Mouse (Mus musculus) hindbrain, embryonic 14.5 days (tissue): ENCODE data around the gene Ninj1. TPM values are rescaled to one million over a fixed set of nuclear protein-coding genes. Genes with fewer than 3 reads are reported as not detected.
A peak's percentile ranks its signal among the peaks of the same experiment; 100 is the strongest.

Experiments used
- ATAC-seq: fragments of 200-750 bp; cut with Nextera tagmentation; 2 replicates; pipeline ENCODE4 v1.8.0; 2017; ENCODE audit warnings: moderate number of reproducible peaks, mild to moderate bottlenecking, moderate TSS enrichment, moderate library complexity; ENCODE audit not compliant: low FRiP score
- DNase-seq: peaks from one replicate; pipeline ENCODE4 v3.0.0-alpha.2; 2015; ENCODE audit warnings: low spot score
- H3K27ac ChIP-seq: fragments of 300-500 bp; sonication (generic); 2 replicates; pipeline ENCODE4 v1.5.1; 2014; ENCODE audit warnings: mild to moderate bottlenecking, moderate library complexity
- H3K27me3 ChIP-seq: fragments of 300-500 bp; sonication (generic); 2 replicates; pipeline ENCODE4 v1.6.1; 2014; ENCODE audit warnings: mild to moderate bottlenecking, low read length, mixed read lengths; ENCODE audit not compliant: control insufficient read depth, insufficient read depth
- H3K36me3 ChIP-seq: fragments of 300-500 bp; sonication (generic); replicated peaks from 2 replicates; pipeline ENCODE4 v1.6.1; 2014; ENCODE audit not compliant: control insufficient read depth, insufficient read depth
- H3K4me1 ChIP-seq: fragments of 300-500 bp; sonication (generic); replicated peaks from 2 replicates; pipeline ENCODE4 v1.6.1; 2014; ENCODE audit warnings: antibody characterized with exemption, low read length, mixed read lengths; ENCODE audit not compliant: control insufficient read depth, insufficient read depth
- H3K4me2 ChIP-seq: fragments of 300-500 bp; sonication (generic); replicated peaks from 2 replicates; pipeline ENCODE4 v1.6.1; 2014; ENCODE audit warnings: mild to moderate bottlenecking, moderate library complexity
- H3K4me3 ChIP-seq: fragments of 300-500 bp; sonication (generic); replicated peaks from 2 replicates; pipeline ENCODE4 v1.5.1; 2014; ENCODE audit warnings: mild to moderate bottlenecking, low read length
- H3K9ac ChIP-seq: fragments of 300-500 bp; sonication (generic); 2 replicates; pipeline ENCODE4 v1.6.1; 2014
- H3K9me3 ChIP-seq: fragments of 300-500 bp; sonication (generic); 2 replicates; pipeline ENCODE4 v1.6.1; 2016; ENCODE audit warnings: low read length; ENCODE audit not compliant: control insufficient read depth
- WGBS: fragments of 180-500 bp; shearing (Covaris S2); extraction: QIAGEN DNeasy Blood & Tissue Kit; methylation state at CpG from one replicate; pipeline ENCODE4 v1.1.7; 2014; 5-methylcytosine and 5-hydroxymethylcytosine counted together
- polyA plus RNA-seq: library from polyadenylated mRNA; unstranded; fragments of >200 nt; fragmentation: Nextera tagmentation; extraction: Ambion mirVana; gene quantifications from 2 replicates; pipeline ENCODE4 v1.2.1, GENCODE M21; 2014

The Ninj1 gene
- polyA plus RNA-seq, 1 experiment from 2014 or later = 33.3 TPM

GRCm38 (mm10) chr13:49214454-49214853 lies 27.2 kb downstream of the Ninj1 start:
- no peak for DNase-seq
- WGBS = 70% methylated on average over 3 of the region's 3 CpGs

GRCm38 (mm10) chr13:49215128-49215503 lies 27.8 kb downstream of the Ninj1 start:
- H3K9ac ChIP-seq = peak overlapping the region; percentile 81
- ATAC-seq (no peak), DNase-seq (no peak)
- H3K4me1 ChIP-seq = peaks cover 36% of the 10 kb centered on the region
- 9% methylated on average over 5 of the region's 5 CpGs for WGBS
- H3K9me3 ChIP-seq = no peaks in the 10 kb centered on the region
- peak overlapping the region; percentile 75 for H3K4me3 ChIP-seq
- no peaks in the 10 kb centered on the region for H3K36me3 ChIP-seq
- no peak overlapping the region for H3K27ac ChIP-seq
- peak overlapping the region; percentile 87 for H3K4me2 ChIP-seq
- no peaks in the 10 kb centered on the region for H3K27me3 ChIP-seq

More at GRCm38 (mm10) chr13:49214454-49214853, 27.2 kb downstream of the Ninj1 start:
- H3K27me3 ChIP-seq = no peaks in the 10 kb centered on the region
- H3K4me1 ChIP-seq = peaks cover 36% of the 10 kb centered on the region
- H3K9me3 ChIP-seq = no peaks in the 10 kb centered on the region
- no peak overlapping the region for H3K27ac ChIP-seq
- H3K9ac ChIP-seq = no peak overlapping the region
- H3K4me3 ChIP-seq = 0 out of 2 replicates have a peak overlapping the region, but pooled peaks have one; percentile 75
- ATAC-seq = no peak
- peak overlapping the region; percentile 87 for H3K4me2 ChIP-seq
- no peaks in the 10 kb centered on the region for H3K36me3 ChIP-seq

- peaks cover 36% of the 10 kb centered on the region for H3K4me1 ChIP-seq
- ATAC-seq (peak; percentile 81), DNase-seq (peak; percentile 89)
- peak within 1 kb of the TSS; percentile 81 for H3K9ac ChIP-seq
- peak within 1 kb of the TSS; percentile 87 for H3K4me2 ChIP-seq
- under 1% methylated on average over 78 of the region's 78 CpGs for whole genome bisulfite sequencing
- H3K4me3 ChIP-seq = peak within 1 kb of the TSS; percentile 75
- H3K36me3 ChIP-seq = no peaks in the 10 kb centered on the region
- no peaks in the 10 kb centered on the region for H3K9me3 ChIP-seq
- H3K27ac ChIP-seq = 0 out of 2 replicates have a peak within 1 kb of the TSS, but pooled peaks have one; percentile 17
- H3K27me3 ChIP-seq = no peaks in the 10 kb centered on the region
Observed at GRCm38 (mm10) chr13:49215504-49216219, 28.4 kb downstream of the Ninj1 start, which contains the start of gene Card19. Gene Card19 (minus strand): TSS chr13:49216037.

GRCm38 (mm10) chr13:49216220-49216552 lies 28.9 kb downstream of the Ninj1 start:
- Histone ChIP-seq H3K27ac (0 out of 2 replicates have a peak overlapping the region, but pooled peaks have one; percentile 17), H3K36me3 (no peaks in the 10 kb centered on the region), H3K9me3 (no peaks in the 10 kb centered on the region), H3K4me2 (peak overlapping the region; percentile 87), H3K4me3 (peak overlapping the region; percentile 75), H3K4me1 (peaks cover 35% of the 10 kb centered on the region), H3K27me3 (no peaks in the 10 kb centered on the region), H3K9ac (peak overlapping the region; percentile 81)
- no peak for DNase-seq
- ATAC-seq = no peak; the same call in 1 of the 2 replicates
- WGBS = 3% methylated on average over 17 of the region's 17 CpGs

- ATAC-seq = no peak
- Histone ChIP-seq H3K4me2 (no peak overlapping the region), H3K36me3 (no peaks in the 10 kb centered on the region), H3K9me3 (no peaks in the 10 kb centered on the region), H3K27me3 (no peaks in the 10 kb centered on the region), H3K4me1 (peaks cover 28% of the 10 kb centered on the region), H3K27ac (no peak overlapping the region), H3K9ac (no peak overlapping the region), H3K4me3 (no peak overlapping the region)
- WGBS = 58% methylated on average over 9 of the region's 9 CpGs
- no peak for DNase-seq
Observed at GRCm38 (mm10) chr13:49216808-49217561, 29.7 kb downstream of the Ninj1 start.

GRCm38 (mm10) chr13:49218651-49219050 lies 31.4 kb downstream of the Ninj1 start:
- Histone ChIP-seq H3K27me3 (no peaks in the 10 kb centered on the region), H3K27ac (no peak overlapping the region), H3K4me1 (peaks cover 21% of the 10 kb centered on the region), H3K4me3 (no peak overlapping the region), H3K36me3 (no peaks in the 10 kb centered on the region), H3K9me3 (no peaks in the 10 kb centered on the region), H3K9ac (no peak overlapping the region), H3K4me2 (no peak overlapping the region)
- 46% methylated on average over 3 of the region's 3 CpGs for WGBS
- DNase-seq = no peak
- ATAC-seq = no peak

GRCm38 (mm10) chr13:49219367-49219766 lies 32.1 kb downstream of the Ninj1 start:
- Histone ChIP-seq H3K4me3 (no peak overlapping the region), H3K9me3 (no peaks in the 10 kb centered on the region), H3K9ac (no peak overlapping the region), H3K4me2 (no peak overlapping the region), H3K36me3 (no peaks in the 10 kb centered on the region), H3K27me3 (no peaks in the 10 kb centered on the region), H3K4me1 (peaks cover 17% of the 10 kb centered on the region; the same call in 1 of the 2 replicates), H3K27ac (no peak overlapping the region)
- DNase-seq (no peak), ATAC-seq (no peak)
- WGBS = 94% methylated on average over 4 of the region's 4 CpGs

- Histone ChIP-seq H3K9ac (no peak overlapping the region), H3K27ac (no peak overlapping the region), H3K4me1 (peaks cover 7% of the 10 kb centered on the region; the same call in 1 of the 2 replicates), H3K9me3 (no peaks in the 10 kb centered on the region), H3K4me2 (no peak overlapping the region), H3K27me3 (no peaks in the 10 kb centered on the region), H3K36me3 (no peaks in the 10 kb centered on the region), H3K4me3 (no peak overlapping the region)
- ATAC-seq (no peak), DNase-seq (no peak)
- WGBS = 15% methylated on average over 5 of the region's 5 CpGs
Observed at GRCm38 (mm10) chr13:49220912-49221311, 33.6 kb downstream of the Ninj1 start.

GRCm38 (mm10) chr13:49224314-49224713 lies 37.0 kb downstream of the Ninj1 start:
- no peaks in the 10 kb centered on the region for H3K27me3 ChIP-seq
- no peak overlapping the region for H3K4me2 ChIP-seq
- no peak overlapping the region for H3K9ac ChIP-seq
- no peak overlapping the region for H3K27ac ChIP-seq
- no peaks in the 10 kb centered on the region for H3K36me3 ChIP-seq
- no peak for DNase-seq
- H3K9me3 ChIP-seq = no peaks in the 10 kb centered on the region
- 21% methylated on average over 10 of the region's 10 CpGs for WGBS
- H3K4me1 ChIP-seq = no peaks in the 10 kb centered on the region
- no peak for ATAC-seq
- H3K4me3 ChIP-seq = no peak overlapping the region
